Mouse (Mus musculus): ENCODE measurements at regions not wholly inside any gene's neighbourhood (a gene's known extent, or its start where the extent isn't known, plus 50 kb on each side); places are given as distances from the start of the nearest gene placed in this dataset.
"Not testable (repeated sequence)": the region's sequence is repeated elsewhere in the genome, so short reads cannot be mapped to it uniquely, and the experiment has no call there.

GRCm38 (mm10) chr15:42082436-42082835, 1948.3 kb downstream of the 9330182O14Rik start:
- no peak for DNase-seq

GRCm38 (mm10) chr15:42100730-42101129, 1966.6 kb downstream of the 9330182O14Rik start:
- no peak for DNase-seq

GRCm38 (mm10) chr15:42104816-42105215, 1970.7 kb downstream of the 9330182O14Rik start:
- no peak for DNase-seq

- DNase-seq = no peak
Observed at GRCm38 (mm10) chr15:42107106-42107505, 1972.9 kb downstream of the 9330182O14Rik start.

GRCm38 (mm10) chr15:42111811-42112210, 1977.6 kb downstream of the 9330182O14Rik start:
- no peak for DNase-seq

- DNase-seq = no peak
Observed at GRCm38 (mm10) chr15:42127471-42127870, 1993.3 kb downstream of the 9330182O14Rik start.

- no peak for DNase-seq
Observed at GRCm38 (mm10) chr15:42128976-42129375, 1994.8 kb downstream of the 9330182O14Rik start.

- no peak for DNase-seq
Observed at GRCm38 (mm10) chr15:42166546-42166945, 2032.4 kb downstream of the 9330182O14Rik start.

- DNase-seq = not testable (repeated sequence)
Observed at GRCm38 (mm10) chr15:42177766-42178165, 2043.6 kb downstream of the 9330182O14Rik start.

GRCm38 (mm10) chr15:42207187-42207846, 2073.2 kb downstream of the 9330182O14Rik start:
- peak in 1 of 2 experiments; percentile 5 for DNase-seq

- no peak for DNase-seq
Observed at GRCm38 (mm10) chr15:42219496-42219895, 2085.3 kb downstream of the 9330182O14Rik start.

GRCm38 (mm10) chr15:42220005-42220404, 2085.8 kb downstream of the 9330182O14Rik start:
- DNase-seq = no peak

GRCm38 (mm10) chr15:42225006-42225405, 2090.8 kb downstream of the 9330182O14Rik start:
- DNase-seq = no peak

GRCm38 (mm10) chr15:42231692-42232091, 2097.5 kb downstream of the 9330182O14Rik start:
- DNase-seq = no peak

GRCm38 (mm10) chr15:42246812-42247211, 2112.6 kb downstream of the 9330182O14Rik start:
- DNase-seq = no peak

- no peak for DNase-seq
Observed at GRCm38 (mm10) chr15:42252730-42253330, 2118.7 kb downstream of the 9330182O14Rik start.

- DNase-seq = no peak
Observed at GRCm38 (mm10) chr15:42256343-42256742, 2122.2 kb downstream of the 9330182O14Rik start.

- DNase-seq = no peak
Observed at GRCm38 (mm10) chr15:42275117-42275516, 2141.0 kb downstream of the 9330182O14Rik start.

- no peak for DNase-seq
Observed at GRCm38 (mm10) chr15:42277247-42277646, 2143.1 kb downstream of the 9330182O14Rik start.

GRCm38 (mm10) chr15:42280810-42281209, 2146.6 kb downstream of the 9330182O14Rik start:
- DNase-seq = no peak

- DNase-seq = no peak
Observed at GRCm38 (mm10) chr15:42296406-42296805, 2162.2 kb downstream of the 9330182O14Rik start.

GRCm38 (mm10) chr15:42297430-42297829, 2163.3 kb downstream of the 9330182O14Rik start:
- DNase-seq = no peak

- no peak for DNase-seq
Observed at GRCm38 (mm10) chr15:42301956-42302355, 2167.8 kb downstream of the 9330182O14Rik start.

GRCm38 (mm10) chr15:42304097-42304496, 2169.9 kb downstream of the 9330182O14Rik start:
- no peak for DNase-seq

Data from kidney, postnatal 25 days (tissue).